Mouse (Mus musculus) forebrain, embryonic 14.5 days (tissue): Measurements from ENCODE around the gene Adipoq. TPM values are rescaled to one million over a fixed set of nuclear protein-coding genes. Genes with fewer than 3 reads are reported as not detected.
A peak's percentile ranks its signal among the peaks of the same experiment; 100 is the strongest.

Experiments used
- ATAC-seq: fragments of 200-750 bp; cut with Nextera tagmentation; 2 replicates; pipeline ENCODE4 v1.8.0; 2017; ENCODE audit warnings: mild to moderate bottlenecking, moderate library complexity
- DNase-seq: peaks from one replicate; pipeline ENCODE4 v3.0.0-alpha.2; 2015; ENCODE audit warnings: low spot score
- H3K27ac ChIP-seq: fragments of 300-500 bp; sonication (generic); 2 replicates; pipeline ENCODE4 v1.5.1; 2014; ENCODE audit warnings: low read depth, mild to moderate bottlenecking, control low read depth, low read length, moderate library complexity
- H3K27me3 ChIP-seq: fragments of 300-500 bp; sonication (generic); replicated peaks from 2 replicates; pipeline ENCODE4 v1.6.1; 2014; ENCODE audit warnings: low read length, control low read depth, mixed read lengths; ENCODE audit not compliant: control insufficient read depth, insufficient read depth
- H3K36me3 ChIP-seq: fragments of 300-500 bp; sonication (generic); 2 replicates; pipeline ENCODE4 v1.6.1; 2014; ENCODE audit warnings: low read length, control low read depth; ENCODE audit not compliant: control insufficient read depth, insufficient read depth
- H3K4me1 ChIP-seq: fragments of 300-500 bp; sonication (generic); 2 replicates; pipeline ENCODE4 v1.6.1; 2014; ENCODE audit warnings: antibody characterized with exemption, low read length, control low read depth; ENCODE audit not compliant: control insufficient read depth, insufficient read depth
- H3K4me2 ChIP-seq: fragments of 300-500 bp; sonication (generic); 2 replicates; pipeline ENCODE4 v1.6.1; 2014; ENCODE audit warnings: mild to moderate bottlenecking, control low read depth, low read length
- H3K4me3 ChIP-seq: fragments of 300-500 bp; sonication (generic); 2 replicates; pipeline ENCODE4 v1.5.1; 2014; ENCODE audit warnings: low read depth, low read length, control low read depth
- H3K9ac ChIP-seq: fragments of 300-500 bp; sonication (generic); 2 replicates; pipeline ENCODE4 v1.6.1; 2014; ENCODE audit warnings: mild to moderate bottlenecking, low read length, control low read depth, moderate library complexity
- H3K9me3 ChIP-seq: fragments of 300-500 bp; sonication (generic); replicated peaks from 2 replicates; pipeline ENCODE4 v1.6.1; 2016; ENCODE audit warnings: low read length, control low read depth, mixed read lengths; ENCODE audit not compliant: control insufficient read depth
- WGBS: fragments of 180-500 bp; shearing (Covaris S2); extraction: QIAGEN DNeasy Blood & Tissue Kit; methylation state at CpG from one replicate; pipeline ENCODE4 v1.1.7; 2014; 5-methylcytosine and 5-hydroxymethylcytosine counted together
- polyA plus RNA-seq: library from polyadenylated mRNA; unstranded; fragments of >200 nt; fragmentation: Nextera tagmentation; extraction: Ambion mirVana; gene quantifications from 2 replicates; pipeline ENCODE4 v1.2.1, GENCODE M21; 2014

Adipoq gene
- polyA plus RNA-seq, 1 experiment from 2014 or later: not detected

DNA sequence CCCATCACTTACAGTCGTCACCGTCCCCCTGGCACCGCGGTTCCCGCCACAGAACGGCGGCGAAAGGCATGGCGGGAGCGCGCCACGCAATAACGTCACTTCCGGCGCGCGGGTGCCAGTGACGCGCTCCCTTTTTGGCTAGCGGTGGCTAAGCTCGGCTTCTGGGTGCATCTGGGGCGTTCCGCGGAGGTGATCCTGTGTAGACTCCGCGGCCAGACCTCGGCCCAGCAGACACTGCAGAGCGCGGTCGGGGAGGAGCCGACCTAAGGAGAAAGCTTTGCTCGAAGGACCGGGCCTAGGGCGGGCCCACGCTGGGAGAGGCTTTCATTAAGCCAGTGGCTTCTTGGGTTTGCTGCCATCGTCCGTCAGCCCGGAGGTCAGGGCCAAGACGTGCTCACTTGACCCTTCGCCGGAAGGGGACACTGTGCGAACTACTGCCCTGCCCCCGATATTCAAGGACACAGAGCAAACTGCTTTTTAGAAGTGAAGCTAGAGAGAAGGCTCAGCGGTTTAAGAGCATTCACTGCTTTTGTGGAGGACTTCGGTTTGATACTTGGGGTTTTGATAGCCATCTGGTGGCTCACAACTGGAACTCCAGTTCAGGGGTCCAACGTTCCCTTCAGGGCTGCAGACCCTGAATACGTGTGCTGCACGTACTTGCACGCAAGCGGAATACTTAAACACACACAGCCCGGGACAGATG lies 18.5 kb upstream of the Adipoq start, which contains the start of gene Rfc4:
Gene Rfc4 (minus strand): TSS at position 65 of the 703 bp plus-strand sequence.
- Histone ChIP-seq H3K4me3 (peak within 1 kb of the TSS; percentile 73), H3K27ac (peak within 1 kb of the TSS; percentile 95), H3K4me1 (peaks cover 6% of the 10 kb centered on the region; the same call in 1 of the 2 replicates), H3K9ac (peak within 1 kb of the TSS; percentile 92), H3K4me2 (peak within 1 kb of the TSS; percentile 91), H3K36me3 (peaks cover 7% of the 10 kb centered on the region), H3K9me3 (no peaks in the 10 kb centered on the region), H3K27me3 (no peaks in the 10 kb centered on the region)
- peak; percentile 97 for ATAC-seq
- under 1% methylated on average over 51 of the region's 51 CpGs for WGBS
- DNase-seq: peak; percentile 94

DNA sequence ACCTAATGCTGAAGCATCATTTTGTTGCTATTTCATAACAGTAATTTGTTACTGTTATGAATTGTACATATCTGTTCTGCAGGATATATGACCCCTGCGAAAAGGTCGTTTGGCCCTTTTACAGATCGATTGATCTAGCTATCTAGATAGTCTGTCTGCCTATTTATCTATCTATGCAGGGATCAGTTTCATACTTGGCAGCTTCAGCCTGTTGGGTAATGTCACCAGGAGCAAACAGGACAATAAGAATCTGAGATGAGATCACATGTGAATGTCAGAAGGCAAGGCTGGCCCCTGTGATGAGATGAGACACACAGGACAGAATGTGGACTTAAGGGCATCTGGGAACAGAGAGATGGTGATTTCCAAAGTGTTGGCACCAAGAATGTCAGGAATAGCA lies 16.0 kb upstream of the Adipoq start:
- Histone ChIP-seq H3K9ac (no peak overlapping the region), H3K27me3 (no peaks in the 10 kb centered on the region), H3K4me2 (no peak overlapping the region), H3K27ac (no peak overlapping the region), H3K9me3 (no peaks in the 10 kb centered on the region), H3K4me1 (peaks cover 6% of the 10 kb centered on the region; the same call in 1 of the 2 replicates), H3K4me3 (no peak overlapping the region), H3K36me3 (no peaks in the 10 kb centered on the region)
- DNase-seq: no peak
- ATAC-seq: no peak
- 90% methylated on average over 3 of the region's 3 CpGs for WGBS

DNA sequence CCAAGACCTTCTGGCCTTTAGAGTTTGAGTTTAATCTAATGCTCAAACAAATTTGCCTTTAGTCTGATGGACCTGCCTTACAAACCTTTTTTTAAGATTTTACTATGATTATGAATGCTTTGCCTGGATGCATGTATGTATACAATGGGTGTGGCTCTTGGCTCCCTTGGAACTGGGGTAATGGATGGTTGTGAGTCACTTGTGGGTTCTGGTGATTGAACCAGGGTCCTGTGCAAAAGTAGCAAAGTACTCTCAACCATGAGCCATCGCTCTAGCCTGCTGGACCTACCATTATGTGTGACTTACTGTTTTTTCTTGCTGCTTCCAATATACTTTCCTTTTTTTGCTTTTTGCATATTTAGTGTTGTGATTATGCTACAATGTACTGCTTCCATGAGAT lies 14.0 kb upstream of the Adipoq start:
- Histone ChIP-seq H3K4me2 (no peak overlapping the region), H3K4me1 (no peaks in the 10 kb centered on the region)
- WGBS: 91% methylated on average over 1 of the region's 1 CpGs

DNA sequence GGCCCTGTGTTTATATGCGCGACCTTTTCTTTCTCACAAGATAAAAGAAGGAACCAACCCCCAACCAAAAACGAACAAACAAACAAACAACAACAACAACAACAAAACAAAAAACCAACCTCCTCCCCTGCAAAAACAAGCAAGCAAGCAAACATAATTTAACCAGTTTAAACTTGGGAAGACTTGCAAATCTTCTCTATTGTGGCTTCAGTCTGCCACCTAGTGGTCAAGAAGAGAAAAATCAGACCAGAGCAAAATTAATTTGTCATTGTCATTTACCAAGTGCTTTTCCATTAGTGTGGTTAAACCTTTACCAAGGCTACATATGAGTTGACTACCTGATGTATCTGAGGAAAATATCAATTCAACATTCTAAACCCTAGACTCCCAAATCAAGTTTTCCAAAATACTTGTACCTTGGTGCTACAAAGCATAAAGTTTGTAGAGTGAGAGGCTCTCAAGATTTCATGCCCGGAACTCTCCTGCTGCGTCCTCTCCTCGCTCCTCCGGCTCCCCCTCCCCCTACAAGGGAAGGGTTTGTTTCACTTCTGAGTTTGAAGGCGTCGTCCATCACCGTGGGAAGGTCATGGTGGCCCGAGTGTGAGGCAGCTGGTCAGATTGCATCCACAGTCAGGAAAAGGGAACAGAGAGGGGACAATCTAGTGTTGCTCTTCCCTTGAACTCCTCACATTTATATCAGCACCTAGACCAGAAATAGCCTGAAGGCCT lies 10.8 kb upstream of the Adipoq start:
- H3K4me1 ChIP-seq: no peaks in the 10 kb centered on the region
- H3K9ac ChIP-seq: no peak overlapping the region
- peak; percentile 79 for DNase-seq
- WGBS: 24% methylated on average over 11 of the region's 11 CpGs
- H3K9me3 ChIP-seq: no peaks in the 10 kb centered on the region
- ATAC-seq: 0 out of 2 replicates have a peak, but pooled peaks have one; percentile 32
- H3K27ac ChIP-seq: no peak overlapping the region
- no peaks in the 10 kb centered on the region for H3K36me3 ChIP-seq
- no peaks in the 10 kb centered on the region for H3K27me3 ChIP-seq
- H3K4me2 ChIP-seq: no peak overlapping the region
- H3K4me3 ChIP-seq: no peak overlapping the region

More for the DNA sequence above, 14.0 kb upstream of the Adipoq start:
- Histone ChIP-seq H3K9ac (no peak overlapping the region), H3K27me3 (no peaks in the 10 kb centered on the region), H3K36me3 (no peaks in the 10 kb centered on the region), H3K27ac (no peak overlapping the region), H3K4me3 (no peak overlapping the region), H3K9me3 (no peaks in the 10 kb centered on the region)
- ATAC-seq: no peak
- DNase-seq: no peak

DNA sequence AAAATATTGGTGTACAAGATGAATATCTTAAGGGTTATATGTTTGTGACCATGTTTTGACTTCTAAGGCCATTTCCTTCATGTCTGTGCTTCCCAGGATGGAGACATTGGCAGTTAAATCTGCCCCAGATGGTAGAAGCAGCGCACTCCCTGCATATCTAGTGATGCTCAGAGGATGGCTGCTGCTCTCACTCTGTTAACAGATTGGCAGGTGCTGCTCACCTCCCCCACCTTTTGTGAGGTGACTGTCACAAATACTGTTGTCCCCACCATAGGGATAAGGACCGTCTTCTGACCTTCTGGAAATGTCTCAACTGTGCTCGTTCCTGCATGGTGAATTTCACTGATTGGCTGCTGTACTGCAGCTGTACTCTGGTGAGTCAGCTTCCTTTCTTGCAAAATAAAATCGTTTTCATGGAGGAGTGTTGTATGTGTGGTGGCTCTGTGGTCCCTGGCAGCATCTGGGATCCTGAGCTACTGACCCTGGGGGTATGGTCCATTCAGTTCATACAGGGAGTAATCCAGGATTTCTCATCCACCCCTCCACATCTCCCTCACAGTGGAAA lies 9.8 kb upstream of the Adipoq start:
- no peak for DNase-seq

DNA sequence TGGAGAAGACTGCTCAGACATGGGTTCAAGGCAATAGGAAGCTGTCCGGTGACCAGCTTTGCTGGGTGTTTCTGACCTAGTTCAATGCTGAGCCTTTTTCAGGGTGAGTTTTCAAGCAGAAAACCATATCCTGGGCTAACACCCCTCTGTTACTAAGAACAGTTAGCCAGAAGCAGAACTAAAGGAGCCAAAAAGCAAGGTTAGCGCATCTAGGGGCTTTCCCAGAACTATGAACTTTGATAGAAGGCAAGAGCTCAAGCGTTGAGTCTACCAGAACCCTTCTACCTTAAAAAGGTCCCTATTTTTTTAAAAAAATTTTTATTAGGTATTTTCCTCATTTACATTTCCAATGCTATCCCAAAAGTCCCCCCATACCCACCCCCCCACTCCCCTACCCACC lies 5.4 kb upstream of the Adipoq start:
- DNase-seq (no peak), ATAC-seq (no peak)
- no peaks in the 10 kb centered on the region for H3K36me3 ChIP-seq
- H3K9ac ChIP-seq: no peak overlapping the region
- no peak overlapping the region for H3K4me2 ChIP-seq
- H3K27ac ChIP-seq: no peak overlapping the region
- 92% methylated on average over 3 of the region's 3 CpGs for WGBS
- H3K4me1 ChIP-seq: no peaks in the 10 kb centered on the region
- H3K4me3 ChIP-seq: no peak overlapping the region
- no peaks in the 10 kb centered on the region for H3K9me3 ChIP-seq
- no peaks in the 10 kb centered on the region for H3K27me3 ChIP-seq

More for the DNA sequence above, 9.8 kb upstream of the Adipoq start:
- Histone ChIP-seq H3K36me3 (no peaks in the 10 kb centered on the region), H3K4me2 (no peak overlapping the region), H3K27ac (no peak overlapping the region), H3K27me3 (no peaks in the 10 kb centered on the region), H3K9me3 (no peaks in the 10 kb centered on the region), H3K9ac (no peak overlapping the region), H3K4me3 (no peak overlapping the region), H3K4me1 (no peaks in the 10 kb centered on the region)
- ATAC-seq: no peak
- 74% methylated on average over 4 of the region's 4 CpGs for WGBS

DNA sequence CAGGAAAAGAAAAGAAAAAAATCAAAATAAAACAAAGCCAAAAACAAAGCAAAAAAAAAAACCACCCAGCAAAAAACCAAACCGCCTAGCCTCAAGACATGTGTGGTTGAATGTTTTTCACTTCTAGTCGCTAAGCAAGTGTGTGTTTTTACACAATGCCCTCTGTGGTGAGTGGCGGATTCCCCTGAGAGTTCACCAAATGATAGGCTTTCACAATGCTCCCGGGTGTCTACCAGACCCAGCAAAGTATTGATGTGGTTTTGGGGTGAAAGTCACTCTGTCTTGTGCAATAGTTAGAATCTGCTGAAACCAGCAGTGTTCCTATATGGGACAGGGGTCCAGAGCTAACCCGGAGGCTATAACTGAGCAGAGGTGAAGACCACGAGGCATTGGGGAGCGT lies 2.0 kb upstream of the Adipoq start:
- Histone ChIP-seq H3K4me3 (no peak overlapping the region), H3K4me1 (no peaks in the 10 kb centered on the region), H3K27ac (no peak overlapping the region), H3K4me2 (no peak overlapping the region), H3K9me3 (no peaks in the 10 kb centered on the region), H3K27me3 (no peaks in the 10 kb centered on the region), H3K9ac (no peak overlapping the region), H3K36me3 (no peaks in the 10 kb centered on the region)
- DNase-seq (no peak), ATAC-seq (no peak)
- 87% methylated on average over 7 of the region's 7 CpGs for WGBS

DNA sequence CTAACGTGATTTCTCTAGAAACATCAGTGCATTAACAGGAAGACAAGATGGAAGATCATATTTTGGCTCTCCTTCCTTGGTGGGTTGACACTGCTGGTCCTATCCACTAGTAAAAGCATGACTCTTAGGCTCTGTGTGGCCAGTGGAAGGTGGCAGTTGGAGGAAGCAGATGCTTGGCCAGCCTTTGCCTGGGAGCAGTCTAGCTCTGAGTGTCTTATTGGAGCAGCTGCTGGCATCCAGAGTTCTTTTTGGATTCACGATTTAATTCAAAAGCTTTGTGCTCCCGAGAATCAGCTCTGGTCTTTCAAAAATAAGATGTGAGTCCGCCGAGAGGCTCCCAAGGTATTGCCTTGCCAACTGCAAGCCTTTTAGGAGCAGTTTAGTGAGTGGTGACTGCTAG lies 1.1 kb upstream of the Adipoq start:
- Histone ChIP-seq H3K4me2 (no peak overlapping the region), H3K4me1 (no peaks in the 10 kb centered on the region), H3K27ac (no peak overlapping the region), H3K4me3 (no peak overlapping the region), H3K27me3 (no peaks in the 10 kb centered on the region), H3K36me3 (no peaks in the 10 kb centered on the region), H3K9ac (no peak overlapping the region), H3K9me3 (no peaks in the 10 kb centered on the region)
- WGBS: 67% methylated on average over 5 of the region's 5 CpGs
- ATAC-seq (no peak), DNase-seq (no peak)

DNA sequence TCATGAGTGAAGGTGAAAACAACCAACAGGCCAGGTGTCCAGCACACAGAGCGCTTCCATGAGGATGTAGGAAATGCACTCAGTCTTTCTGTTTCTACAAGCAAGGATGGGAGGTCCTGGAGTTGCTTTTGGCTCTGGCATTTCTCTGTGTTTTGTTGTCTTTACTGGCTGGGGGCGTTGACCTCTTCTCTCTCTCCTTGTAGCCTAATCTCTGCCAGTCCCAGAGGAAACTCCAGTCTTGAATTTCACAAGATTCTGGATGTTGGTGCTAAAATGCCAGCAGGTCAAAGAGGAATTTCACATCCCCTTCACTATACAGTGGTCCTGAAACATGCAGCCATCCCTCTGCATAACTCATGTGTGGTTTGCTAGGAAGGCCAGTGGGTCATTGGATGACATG lies 2.6 kb downstream of the Adipoq start:
- no peak for ATAC-seq
- WGBS: 86% methylated on average over 2 of the region's 2 CpGs
- no peak overlapping the region for H3K9ac ChIP-seq
- DNase-seq: no peak
- no peak overlapping the region for H3K4me3 ChIP-seq
- no peaks in the 10 kb centered on the region for H3K9me3 ChIP-seq
- no peak overlapping the region for H3K4me2 ChIP-seq
- no peaks in the 10 kb centered on the region for H3K4me1 ChIP-seq
- no peaks in the 10 kb centered on the region for H3K36me3 ChIP-seq
- no peak overlapping the region for H3K27ac ChIP-seq
- no peaks in the 10 kb centered on the region for H3K27me3 ChIP-seq
